Mouse (Mus musculus): ENCODE results near the gene Tbc1d2. TPM values are rescaled to one million over a fixed set of nuclear protein-coding genes. Genes with fewer than 3 reads are reported as not detected.
"Not testable (repeated sequence)": the region's sequence is repeated elsewhere in the genome, so short reads cannot be mapped to it uniquely, and the experiment has no call there.

Gene Tbc1d2
- polyA plus RNA-seq, 1 experiment from 2014 or later: 0.47 TPM

DNA sequence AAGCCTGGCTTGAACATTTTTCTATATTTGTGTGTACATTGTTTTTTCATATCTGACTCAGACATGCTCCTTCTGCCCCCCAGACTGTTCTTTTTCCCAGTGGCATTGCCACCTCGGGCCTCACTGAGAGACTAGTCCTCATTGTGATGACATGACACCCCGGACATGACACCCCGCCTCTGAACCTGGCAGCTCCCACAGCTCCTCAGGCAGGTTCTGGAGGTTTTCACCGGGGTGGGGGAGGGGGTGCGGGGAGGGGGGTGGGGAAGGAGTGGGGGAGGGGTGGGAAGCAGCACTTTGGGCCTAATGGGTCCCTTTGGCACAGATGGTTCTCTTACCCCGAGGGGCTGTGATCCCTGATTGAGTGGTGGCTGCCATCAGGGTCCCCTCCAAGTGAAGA lies 56.5 kb downstream of the Tbc1d2 start:
- Histone ChIP-seq H3K4me1 (ENCODE audit: control insufficient read depth, insufficient read depth, low read length) (no peaks in the 10 kb centered on the region), H3K4me2 (ENCODE audit: low read length) (no peak overlapping the region), H3K27me3 (replicated peaks; ENCODE audit: control insufficient read depth, insufficient read depth, low read length) (no peaks in the 10 kb centered on the region), H3K9me3 (replicated peaks; ENCODE audit: control insufficient read depth, low read length) (no peaks in the 10 kb centered on the region), H3K9ac (ENCODE audit: low read length) (no peak overlapping the region), H3K36me3 (ENCODE audit: control insufficient read depth, insufficient read depth, low read length) (no peaks in the 10 kb centered on the region), H3K27ac (ENCODE audit: low read depth, low read length) (no peak overlapping the region), H3K4me3 (ENCODE audit: low read depth, low read length) (no peak overlapping the region)
- ATAC-seq: no peak
- 63% methylated on average over 6 of the region's 6 CpGs for WGBS
- no peak for DNase-seq (ENCODE audit: low spot score)

DNA sequence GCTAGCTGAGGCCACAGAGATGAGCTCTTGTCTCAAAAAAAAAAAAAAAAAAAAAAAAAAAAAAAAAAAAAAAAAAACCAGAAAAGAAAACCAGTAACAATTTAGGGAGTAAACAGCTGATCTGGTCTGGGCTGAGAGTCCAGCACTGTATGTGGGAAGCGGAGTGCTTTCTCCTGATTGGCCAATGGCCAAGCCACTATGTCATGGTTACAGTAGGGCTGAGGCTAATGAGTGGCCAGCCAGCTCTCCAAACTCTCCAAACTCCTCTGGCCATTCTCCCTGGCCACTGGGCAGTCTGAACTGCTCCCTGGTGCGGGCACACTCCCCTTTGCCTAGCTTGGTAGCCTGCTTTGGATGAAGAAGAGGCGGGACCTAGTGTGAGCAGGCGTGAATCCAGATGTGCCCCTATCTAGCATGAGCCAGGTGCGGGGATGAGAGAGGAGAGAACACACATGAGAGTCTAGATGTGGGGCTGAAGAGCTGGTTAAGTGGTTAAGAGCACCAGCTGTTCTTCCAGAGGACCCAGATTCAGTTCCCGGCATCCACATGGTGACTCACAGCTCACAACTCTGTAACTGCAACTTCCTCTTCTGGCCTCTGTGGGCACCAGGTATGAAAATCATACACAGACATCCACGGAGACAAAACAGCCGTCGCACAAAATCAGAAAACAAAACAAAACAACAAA lies 58.0 kb downstream of the Tbc1d2 start:
- DNase-seq (ENCODE audit: low spot score) (no peak), ATAC-seq (no peak)
- H3K9me3 ChIP-seq (replicated peaks; ENCODE audit: control insufficient read depth, low read length): no peaks in the 10 kb centered on the region
- H3K4me2 ChIP-seq (ENCODE audit: low read length): no peak overlapping the region
- H3K27me3 ChIP-seq (replicated peaks; ENCODE audit: control insufficient read depth, insufficient read depth, low read length): no peaks in the 10 kb centered on the region
- 88% methylated on average over 9 of the region's 9 CpGs for WGBS
- no peak overlapping the region for H3K27ac ChIP-seq (ENCODE audit: low read depth, low read length)
- H3K4me1 ChIP-seq (ENCODE audit: control insufficient read depth, insufficient read depth, low read length): no peaks in the 10 kb centered on the region
- no peaks in the 10 kb centered on the region for H3K36me3 ChIP-seq (ENCODE audit: control insufficient read depth, insufficient read depth, low read length)
- H3K4me3 ChIP-seq (ENCODE audit: low read depth, low read length): no peak overlapping the region
- no peak overlapping the region for H3K9ac ChIP-seq (ENCODE audit: low read length)

DNA sequence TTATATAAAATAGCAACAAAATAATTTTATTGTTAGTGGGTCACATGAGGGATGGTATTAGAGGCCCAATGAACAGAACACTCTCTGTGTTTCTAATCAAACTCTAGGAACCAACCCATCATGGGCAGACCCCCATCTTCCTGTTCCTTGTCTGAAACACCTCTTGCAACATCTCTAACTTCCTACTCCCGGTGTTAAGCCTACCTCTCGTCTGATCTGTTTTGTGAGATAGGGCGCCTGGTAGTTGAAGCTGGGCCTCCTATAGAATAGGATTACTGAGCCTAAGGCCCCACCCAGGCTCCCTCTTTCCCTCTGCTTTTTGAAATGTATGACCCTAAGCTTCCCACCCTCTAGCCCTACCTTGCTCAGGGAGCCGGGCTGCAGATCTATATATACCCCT lies 59.2 kb downstream of the Tbc1d2 start:
- no peak overlapping the region for H3K4me3 ChIP-seq (ENCODE audit: low read depth, low read length)
- H3K4me2 ChIP-seq (ENCODE audit: low read length): no peak overlapping the region
- H3K9ac ChIP-seq (ENCODE audit: low read length): no peak overlapping the region
- WGBS: 78% methylated on average over 4 of the region's 4 CpGs
- no peaks in the 10 kb centered on the region for H3K36me3 ChIP-seq (ENCODE audit: control insufficient read depth, insufficient read depth, low read length)
- H3K9me3 ChIP-seq (replicated peaks; ENCODE audit: control insufficient read depth, low read length): no peaks in the 10 kb centered on the region
- H3K27ac ChIP-seq (ENCODE audit: low read depth, low read length): no peak overlapping the region
- DNase-seq (ENCODE audit: low spot score) (no peak), ATAC-seq (no peak)
- H3K4me1 ChIP-seq (ENCODE audit: control insufficient read depth, insufficient read depth, low read length): no peaks in the 10 kb centered on the region
- no peaks in the 10 kb centered on the region for H3K27me3 ChIP-seq (replicated peaks; ENCODE audit: control insufficient read depth, insufficient read depth, low read length)

DNA sequence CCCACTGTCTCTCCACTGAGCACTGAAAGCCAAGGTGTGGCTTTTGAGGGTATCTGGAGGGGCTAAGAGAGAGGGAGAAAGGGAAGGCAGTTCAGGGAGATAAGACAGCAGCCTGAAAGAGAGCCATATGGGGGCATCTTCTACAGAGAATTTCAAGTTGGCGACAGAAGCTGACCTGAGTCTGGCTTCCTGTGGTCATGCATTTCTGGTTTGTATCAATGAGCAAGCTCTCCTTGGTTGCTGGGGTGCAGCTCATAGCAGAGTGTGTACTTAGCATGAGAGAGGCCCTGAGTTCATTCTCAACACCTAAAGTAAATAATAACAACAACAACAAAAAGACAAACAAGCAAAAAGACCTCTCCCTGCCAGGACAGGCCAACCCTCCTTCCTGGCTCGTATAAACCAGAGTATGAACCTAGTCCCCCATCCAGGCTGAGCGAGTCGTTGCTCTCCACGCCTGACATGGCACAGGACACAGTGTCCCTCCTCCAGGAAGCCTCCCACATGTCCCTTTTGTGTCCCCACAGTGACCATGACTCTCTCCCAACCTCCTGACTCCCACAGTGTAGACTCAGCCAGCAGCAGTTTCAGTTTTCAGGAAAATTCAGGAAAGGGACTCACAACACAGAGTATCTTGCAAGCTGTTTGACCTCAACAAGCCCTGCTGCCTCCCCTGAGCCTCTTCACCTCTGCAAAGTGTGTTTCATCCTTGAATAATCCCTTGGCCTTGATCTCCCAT lies 59.9 kb downstream of the Tbc1d2 start:
- Histone ChIP-seq H3K9me3 (replicated peaks; ENCODE audit: control insufficient read depth, low read length) (no peaks in the 10 kb centered on the region), H3K36me3 (ENCODE audit: control insufficient read depth, insufficient read depth, low read length) (no peaks in the 10 kb centered on the region), H3K4me1 (ENCODE audit: control insufficient read depth, insufficient read depth, low read length) (no peaks in the 10 kb centered on the region), H3K9ac (ENCODE audit: low read length) (no peak overlapping the region), H3K27me3 (replicated peaks; ENCODE audit: control insufficient read depth, insufficient read depth, low read length) (no peaks in the 10 kb centered on the region), H3K4me2 (ENCODE audit: low read length) (no peak overlapping the region), H3K4me3 (ENCODE audit: low read depth, low read length) (no peak overlapping the region), H3K27ac (ENCODE audit: low read depth, low read length) (no peak overlapping the region)
- ATAC-seq (no peak), DNase-seq (ENCODE audit: low spot score) (no peak)
- 87% methylated on average over 5 of the region's 5 CpGs for WGBS

DNA sequence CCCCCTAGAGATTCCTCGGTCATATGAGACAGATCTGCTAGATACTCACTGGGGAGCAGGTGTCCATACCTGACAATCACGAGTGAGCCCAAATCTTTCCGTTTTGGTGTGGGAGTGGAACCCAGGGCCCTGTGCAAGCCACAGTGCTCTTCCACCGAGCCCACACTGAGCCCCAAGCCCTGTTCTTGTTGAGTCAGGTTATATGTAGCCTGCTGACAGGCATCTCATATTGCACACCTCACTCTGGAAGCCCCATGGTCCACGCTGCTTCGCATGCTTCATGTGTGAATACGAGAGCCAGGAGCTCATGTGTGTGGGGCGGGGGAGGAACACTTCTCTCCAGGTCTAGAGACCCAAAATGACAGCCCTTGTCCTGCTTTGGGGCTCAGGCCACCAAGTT lies 60.9 kb downstream of the Tbc1d2 start:
- Histone ChIP-seq H3K9me3 (replicated peaks; ENCODE audit: control insufficient read depth, low read length) (no peaks in the 10 kb centered on the region), H3K4me1 (ENCODE audit: control insufficient read depth, insufficient read depth, low read length) (no peaks in the 10 kb centered on the region), H3K27me3 (replicated peaks; ENCODE audit: control insufficient read depth, insufficient read depth, low read length) (no peaks in the 10 kb centered on the region), H3K4me3 (ENCODE audit: low read depth, low read length) (no peak overlapping the region), H3K4me2 (ENCODE audit: low read length) (no peak overlapping the region), H3K36me3 (ENCODE audit: control insufficient read depth, insufficient read depth, low read length) (no peaks in the 10 kb centered on the region), H3K27ac (ENCODE audit: low read depth, low read length) (no peak overlapping the region), H3K9ac (ENCODE audit: low read length) (no peak overlapping the region)
- ATAC-seq: no peak
- DNase-seq (ENCODE audit: low spot score): no peak
- 87% methylated on average over 8 of the region's 8 CpGs for WGBS

DNA sequence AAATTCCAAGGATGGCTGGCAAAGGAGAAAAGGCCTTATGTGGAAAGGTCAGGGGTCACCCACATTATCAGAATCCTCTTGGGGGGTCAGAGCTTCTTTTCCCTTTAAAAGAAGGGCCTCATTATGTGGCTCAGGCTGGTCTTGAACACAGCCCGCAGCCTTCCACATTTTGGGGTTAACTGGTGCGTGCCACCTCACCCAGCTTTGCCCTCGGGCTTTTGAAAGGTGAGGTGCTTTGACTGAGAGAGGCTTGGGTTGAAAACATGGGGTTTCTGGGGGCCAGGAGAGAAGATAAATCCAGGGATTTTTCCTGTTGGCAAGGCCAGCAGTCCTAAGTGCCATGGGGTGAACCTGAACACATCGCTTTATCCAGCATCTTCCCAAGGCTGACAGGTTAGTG lies 63.5 kb downstream of the Tbc1d2 start:
- no peak overlapping the region for H3K4me3 ChIP-seq (ENCODE audit: low read depth, low read length)
- no peaks in the 10 kb centered on the region for H3K9me3 ChIP-seq (replicated peaks; ENCODE audit: control insufficient read depth, low read length)
- H3K4me2 ChIP-seq (ENCODE audit: low read length): no peak overlapping the region
- DNase-seq (ENCODE audit: low spot score) (no peak), ATAC-seq (no peak)
- H3K4me1 ChIP-seq (ENCODE audit: control insufficient read depth, insufficient read depth, low read length): no peaks in the 10 kb centered on the region
- H3K27ac ChIP-seq (ENCODE audit: low read depth, low read length): no peak overlapping the region
- WGBS: 62% methylated on average over 4 of the region's 4 CpGs
- H3K36me3 ChIP-seq (ENCODE audit: control insufficient read depth, insufficient read depth, low read length): no peaks in the 10 kb centered on the region
- H3K9ac ChIP-seq (ENCODE audit: low read length): no peak overlapping the region
- no peaks in the 10 kb centered on the region for H3K27me3 ChIP-seq (replicated peaks; ENCODE audit: control insufficient read depth, insufficient read depth, low read length)

DNA sequence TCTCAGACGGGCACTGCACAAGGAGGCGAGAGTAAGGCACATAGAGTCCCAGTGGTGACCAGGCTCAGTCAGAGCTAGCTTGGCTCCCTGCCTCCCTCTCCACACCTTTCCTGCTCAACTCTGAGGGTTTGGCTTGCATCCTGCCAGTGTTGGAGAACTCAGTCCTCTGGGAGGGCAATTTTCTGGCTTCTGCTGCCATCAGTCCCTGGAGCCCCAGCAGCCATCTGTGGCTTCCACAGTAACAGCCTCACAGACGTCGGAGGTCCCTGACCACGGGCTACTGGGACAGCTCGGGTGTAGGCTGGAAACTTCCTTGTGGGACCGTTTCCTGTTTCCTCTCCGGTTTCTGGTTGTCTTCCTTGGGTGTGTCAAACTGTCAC lies 64.2 kb downstream of the Tbc1d2 start:
- WGBS: 84% methylated on average over 8 of the region's 8 CpGs
- Histone ChIP-seq H3K27ac (ENCODE audit: low read depth, low read length) (no peak overlapping the region), H3K9ac (ENCODE audit: low read length) (no peak overlapping the region), H3K36me3 (ENCODE audit: control insufficient read depth, insufficient read depth, low read length) (no peaks in the 10 kb centered on the region), H3K27me3 (replicated peaks; ENCODE audit: control insufficient read depth, insufficient read depth, low read length) (no peaks in the 10 kb centered on the region), H3K4me3 (ENCODE audit: low read depth, low read length) (no peak overlapping the region), H3K4me1 (ENCODE audit: control insufficient read depth, insufficient read depth, low read length) (no peaks in the 10 kb centered on the region), H3K9me3 (replicated peaks; ENCODE audit: control insufficient read depth, low read length) (no peaks in the 10 kb centered on the region), H3K4me2 (ENCODE audit: low read length) (no peak overlapping the region)
- DNase-seq (ENCODE audit: low spot score) (no peak), ATAC-seq (no peak)

DNA sequence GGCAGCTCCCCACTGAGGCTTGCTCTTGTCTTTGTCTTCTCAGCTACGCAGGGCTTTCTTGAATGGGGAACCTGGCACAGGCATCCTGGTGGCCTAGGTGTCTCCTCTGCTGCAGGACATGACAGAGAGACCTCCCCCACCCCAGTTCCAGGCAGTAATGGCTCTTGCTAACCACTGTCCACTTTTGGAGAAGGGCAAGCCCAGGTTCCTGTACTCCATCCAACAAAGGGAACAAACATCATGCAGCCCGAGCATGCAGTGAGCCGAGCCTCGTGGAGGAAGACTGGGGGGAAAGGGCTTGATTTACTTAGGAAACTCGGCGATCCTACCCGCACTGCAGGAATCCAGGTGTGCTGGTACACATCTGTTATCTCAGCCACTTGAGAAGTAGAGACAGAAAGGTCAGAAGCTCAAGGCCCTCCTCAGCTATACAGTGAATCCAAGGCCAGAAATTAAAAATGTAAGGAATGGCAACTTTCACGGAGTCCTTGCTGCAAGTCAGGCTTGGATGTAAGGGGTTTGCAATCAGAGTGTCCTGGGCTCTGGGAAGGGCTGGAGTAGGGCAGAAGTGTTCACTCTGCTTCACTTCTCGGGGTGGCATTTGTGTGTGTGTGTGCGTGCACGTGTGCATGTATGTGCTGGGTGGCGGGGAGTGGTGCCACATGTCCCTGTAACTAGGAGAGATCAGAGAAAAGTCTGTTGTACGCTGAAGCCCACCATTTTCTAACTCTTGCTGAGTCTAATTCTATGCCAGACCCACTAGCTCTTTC lies 64.8 kb downstream of the Tbc1d2 start:
- Histone ChIP-seq H3K36me3 (ENCODE audit: control insufficient read depth, insufficient read depth, low read length) (no peaks in the 10 kb centered on the region), H3K9me3 (replicated peaks; ENCODE audit: control insufficient read depth, low read length) (no peaks in the 10 kb centered on the region), H3K9ac (ENCODE audit: low read length) (no peak overlapping the region), H3K27me3 (replicated peaks; ENCODE audit: control insufficient read depth, insufficient read depth, low read length) (no peaks in the 10 kb centered on the region), H3K27ac (ENCODE audit: low read depth, low read length) (no peak overlapping the region), H3K4me2 (ENCODE audit: low read length) (no peak overlapping the region), H3K4me3 (ENCODE audit: low read depth, low read length) (no peak overlapping the region), H3K4me1 (ENCODE audit: control insufficient read depth, insufficient read depth, low read length) (no peaks in the 10 kb centered on the region)
- 80% methylated on average over 13 of the region's 13 CpGs for WGBS
- no peak for ATAC-seq
- no peak for DNase-seq (ENCODE audit: low spot score)

DNA sequence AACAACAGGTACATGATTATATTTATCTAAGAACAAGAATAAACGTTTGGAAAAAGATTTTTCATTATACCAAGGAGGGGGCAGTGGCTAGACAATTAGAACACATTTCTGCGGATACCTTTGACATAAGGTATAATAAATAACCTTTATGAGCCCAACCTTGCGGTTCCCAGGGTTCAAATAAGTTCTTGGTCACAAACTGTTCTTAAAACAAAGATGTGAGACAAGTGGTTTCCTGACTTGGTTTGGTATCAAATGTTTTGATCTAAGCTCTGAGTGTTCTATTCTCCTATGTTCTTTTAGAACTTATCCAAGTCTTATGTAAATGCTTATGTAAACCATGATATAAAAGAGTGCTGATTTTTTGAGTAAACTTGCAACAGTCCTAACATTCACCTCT lies 65.5 kb downstream of the Tbc1d2 start:
- not testable (repeated sequence) for H3K4me1 ChIP-seq (ENCODE audit: control insufficient read depth, insufficient read depth, low read length); H3K9me3 ChIP-seq (replicated peaks; ENCODE audit: control insufficient read depth, low read length); H3K27ac ChIP-seq (ENCODE audit: low read depth, low read length); ATAC-seq; H3K27me3 ChIP-seq (replicated peaks; ENCODE audit: control insufficient read depth, insufficient read depth, low read length); H3K36me3 ChIP-seq (ENCODE audit: control insufficient read depth, insufficient read depth, low read length); DNase-seq (ENCODE audit: low spot score); H3K4me3 ChIP-seq (ENCODE audit: low read depth, low read length); H3K4me2 ChIP-seq (ENCODE audit: low read length); H3K9ac ChIP-seq (ENCODE audit: low read length)
- WGBS: 84% methylated on average over 3 of the region's 3 CpGs

Data from forebrain, embryonic 14.5 days (tissue).